Mouse (Mus musculus): ENCODE measurements around the gene Mrpl37. TPM values are rescaled to one million over a fixed set of nuclear protein-coding genes. Genes with fewer than 3 reads are reported as not detected.

Mrpl37 gene
- polyA plus RNA-seq, 1 experiment from 2014 or later: 76.1 TPM

DNA sequence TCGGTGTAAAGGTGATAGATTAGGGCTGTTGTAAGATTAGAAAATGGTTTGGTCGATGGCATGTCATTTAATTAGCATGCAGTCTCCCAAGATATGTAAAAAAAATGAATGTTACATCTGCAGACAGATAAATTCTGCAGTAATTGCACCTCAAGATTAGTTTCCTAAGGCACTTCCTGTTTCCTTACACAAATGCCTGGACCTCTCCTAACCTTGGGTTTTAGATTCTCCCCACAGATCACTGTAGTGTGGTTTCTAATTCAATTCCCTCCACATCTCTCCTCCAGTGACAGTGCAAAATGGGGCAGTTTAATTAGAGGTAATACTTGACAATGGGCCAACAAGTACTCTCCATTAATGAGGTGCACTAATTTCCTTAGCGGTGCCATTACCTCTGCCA, 3.5 kb downstream of the Mrpl37 start:
- 75% methylated on average over 3 of the region's 3 CpGs for WGBS
- ATAC-seq (replicated peaks): no peak
- Histone ChIP-seq H3K4me2 (replicated peaks) (no peak overlapping the region), H3K9me3 (no peaks in the 10 kb centered on the region), H3K4me1 (peaks cover 17% of the 10 kb centered on the region), H3K4me3 (no peak overlapping the region), H3K27me3 (no peaks in the 10 kb centered on the region), H3K27ac (replicated peaks) (no peak overlapping the region), H3K36me3 (peaks cover 48% of the 10 kb centered on the region), H3K9ac (replicated peaks) (no peak overlapping the region)

DNA sequence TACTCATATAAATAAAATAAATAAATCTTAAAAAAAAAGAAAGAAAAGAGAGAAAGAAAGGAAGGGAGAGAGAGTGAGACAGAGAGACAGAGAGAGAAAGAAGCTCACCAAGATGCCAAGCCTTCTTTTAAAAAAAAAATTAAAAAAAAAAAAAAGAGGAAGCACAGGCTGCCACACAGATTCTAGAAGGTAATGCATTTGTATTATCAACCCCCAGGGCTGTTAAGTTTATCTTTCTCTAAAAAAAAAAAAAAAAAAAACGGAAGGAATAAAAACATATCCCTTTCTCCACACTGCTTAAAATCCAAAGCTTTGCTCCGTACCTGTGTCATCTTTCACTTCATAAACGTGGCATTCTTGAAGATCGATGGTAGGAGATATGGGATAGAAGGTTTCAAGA, 5.1 kb downstream of the Mrpl37 start:
- H3K27me3 ChIP-seq: no peaks in the 10 kb centered on the region
- no peak overlapping the region for H3K4me3 ChIP-seq
- H3K27ac ChIP-seq (replicated peaks): no peak overlapping the region
- no peaks in the 10 kb centered on the region for H3K9me3 ChIP-seq
- no peak for ATAC-seq (replicated peaks)
- no peak overlapping the region for H3K9ac ChIP-seq (replicated peaks)
- WGBS: 90% methylated on average over 4 of the region's 4 CpGs
- peaks cover 10% of the 10 kb centered on the region for H3K4me1 ChIP-seq
- H3K4me2 ChIP-seq (replicated peaks): no peak overlapping the region
- peaks cover 60% of the 10 kb centered on the region for H3K36me3 ChIP-seq

DNA sequence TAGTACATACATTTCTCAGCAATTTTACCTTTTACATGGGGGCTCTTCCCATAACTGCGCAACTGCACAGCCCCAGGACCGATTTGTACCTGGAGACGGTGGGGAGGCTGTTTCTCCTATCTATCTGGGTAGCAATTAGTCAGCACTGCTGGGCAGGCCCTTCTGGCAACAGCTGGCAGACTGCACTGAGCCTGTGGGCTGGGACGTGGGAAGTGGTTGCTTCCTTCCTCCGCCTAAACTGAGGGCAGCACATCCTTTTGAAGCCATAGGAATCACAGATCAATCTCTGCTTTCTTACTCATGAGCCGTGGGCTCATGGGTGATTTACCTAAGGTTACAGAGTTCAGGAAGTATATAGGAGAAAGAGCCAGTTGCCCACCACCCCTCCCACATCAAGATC, 7.9 kb downstream of the Mrpl37 start:
- no peak for ATAC-seq (replicated peaks)
- H3K4me3 ChIP-seq: no peak overlapping the region
- no peaks in the 10 kb centered on the region for H3K27me3 ChIP-seq
- H3K27ac ChIP-seq (replicated peaks): no peak overlapping the region
- H3K9me3 ChIP-seq: no peaks in the 10 kb centered on the region
- no peaks in the 10 kb centered on the region for H3K4me1 ChIP-seq
- H3K9ac ChIP-seq (replicated peaks): no peak overlapping the region
- WGBS: 87% methylated on average over 6 of the region's 6 CpGs
- no peak overlapping the region for H3K4me2 ChIP-seq (replicated peaks)
- peaks cover 60% of the 10 kb centered on the region for H3K36me3 ChIP-seq

DNA sequence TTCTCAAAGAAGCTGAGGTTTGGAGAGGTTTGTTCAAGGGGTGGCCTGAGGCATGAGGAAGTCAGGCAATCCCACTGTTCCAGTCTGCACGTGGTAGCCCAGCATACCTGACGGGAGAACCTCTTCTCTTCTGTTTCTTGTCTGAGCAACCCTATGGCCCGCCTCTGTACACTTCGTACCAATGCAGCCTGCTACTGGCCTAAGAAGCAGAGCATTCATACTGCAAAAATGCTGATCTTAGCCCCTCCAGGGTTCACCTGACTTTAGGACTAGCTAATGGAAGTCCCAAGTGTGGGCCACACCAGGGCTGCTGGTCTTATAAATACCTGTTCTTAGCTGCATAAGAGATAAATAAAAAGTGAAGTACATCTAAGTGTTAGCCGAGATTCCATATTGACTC, 8.3 kb downstream of the Mrpl37 start:
- H3K36me3 ChIP-seq: peaks cover 55% of the 10 kb centered on the region
- H3K9me3 ChIP-seq: no peaks in the 10 kb centered on the region
- H3K4me2 ChIP-seq (replicated peaks): no peak overlapping the region
- H3K27me3 ChIP-seq: no peaks in the 10 kb centered on the region
- no peak for ATAC-seq (replicated peaks)
- no peak overlapping the region for H3K4me3 ChIP-seq
- 89% methylated on average over 5 of the region's 5 CpGs for WGBS
- H3K4me1 ChIP-seq: no peaks in the 10 kb centered on the region
- H3K9ac ChIP-seq (replicated peaks): no peak overlapping the region
- H3K27ac ChIP-seq (replicated peaks): no peak overlapping the region

DNA sequence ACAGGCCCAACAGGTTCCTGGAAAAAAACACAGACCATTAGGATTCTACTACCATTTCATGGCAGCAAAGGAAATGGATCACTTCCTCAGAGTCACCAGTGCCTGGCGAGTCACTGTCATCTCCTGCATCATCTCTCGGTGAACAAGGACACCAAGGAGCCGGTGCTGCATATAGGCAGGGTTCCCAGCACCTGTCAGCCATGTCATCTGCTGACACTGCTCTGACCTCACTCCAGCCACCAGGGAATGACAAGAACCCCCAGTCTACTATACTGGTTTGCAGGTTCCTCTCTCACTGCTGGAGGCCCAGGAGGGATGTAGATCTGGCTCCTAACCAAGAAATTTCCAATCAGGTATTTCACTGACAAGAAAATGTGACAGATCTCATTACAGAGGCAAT, 10.6 kb downstream of the Mrpl37 start:
- H3K27me3 ChIP-seq: no peaks in the 10 kb centered on the region
- no peak overlapping the region for H3K27ac ChIP-seq (replicated peaks)
- ATAC-seq (replicated peaks): no peak
- no peak overlapping the region for H3K9ac ChIP-seq (replicated peaks)
- no peaks in the 10 kb centered on the region for H3K4me1 ChIP-seq
- H3K4me3 ChIP-seq: no peak overlapping the region
- H3K36me3 ChIP-seq: peaks cover 36% of the 10 kb centered on the region
- 81% methylated on average over 3 of the region's 3 CpGs for WGBS
- H3K4me2 ChIP-seq (replicated peaks): no peak overlapping the region
- H3K9me3 ChIP-seq: no peaks in the 10 kb centered on the region

DNA sequence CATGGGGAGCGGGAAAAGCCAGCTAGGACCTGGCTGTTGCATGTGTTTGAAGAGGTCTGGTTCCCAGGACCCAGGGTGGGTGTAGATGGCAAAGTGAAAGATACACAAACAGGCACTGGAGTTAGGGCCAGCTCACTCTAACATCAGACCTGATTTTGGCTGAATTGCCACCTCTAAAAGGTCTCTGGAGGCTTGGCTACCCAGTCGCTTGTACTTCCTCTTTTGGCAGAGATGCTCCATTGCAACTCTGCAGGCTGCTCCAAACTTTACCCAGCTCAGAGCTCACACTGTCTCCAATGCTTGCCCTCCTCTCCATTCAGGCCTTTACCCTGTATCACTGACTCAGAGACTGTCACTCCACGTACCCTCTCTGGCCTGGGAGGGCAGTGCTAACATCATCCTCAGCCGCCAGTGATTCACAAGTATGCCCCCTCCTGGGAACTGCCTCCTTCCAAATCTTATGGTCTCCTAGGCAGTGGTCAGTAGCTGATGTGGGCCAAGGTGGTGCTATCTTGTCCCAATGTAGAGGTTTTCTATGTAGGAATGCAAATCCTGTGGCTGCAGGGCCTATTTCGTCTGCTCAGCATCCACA, 13.6 kb downstream of the Mrpl37 start:
- no peak overlapping the region for H3K9ac ChIP-seq (replicated peaks)
- no peaks in the 10 kb centered on the region for H3K27me3 ChIP-seq
- no peak for ATAC-seq (replicated peaks)
- peaks cover 18% of the 10 kb centered on the region for H3K36me3 ChIP-seq
- 47% methylated on average over 5 of the region's 5 CpGs for WGBS
- no peaks in the 10 kb centered on the region for H3K9me3 ChIP-seq
- no peaks in the 10 kb centered on the region for H3K4me1 ChIP-seq
- no peak overlapping the region for H3K4me3 ChIP-seq
- H3K4me2 ChIP-seq (replicated peaks): no peak overlapping the region
- H3K27ac ChIP-seq (replicated peaks): no peak overlapping the region

DNA sequence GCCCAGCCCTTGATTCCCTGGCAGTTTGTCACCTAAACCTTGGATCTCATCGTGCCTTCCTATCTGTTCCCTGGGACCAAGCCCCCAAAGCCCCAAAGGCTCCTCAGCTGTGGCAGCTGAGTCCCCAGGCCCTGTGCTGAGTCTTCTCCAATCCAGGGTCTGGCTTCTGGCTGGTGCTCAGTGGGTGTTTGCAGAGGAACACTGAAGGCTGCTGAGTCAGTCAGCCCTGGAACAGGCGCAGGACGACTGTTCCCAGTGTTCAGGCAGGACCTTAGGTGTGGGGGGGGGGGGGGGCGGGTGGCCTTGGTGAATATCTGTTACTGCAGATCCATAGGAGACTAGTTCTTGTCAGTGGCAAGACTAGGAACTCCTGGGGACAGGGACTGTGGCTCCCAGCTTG, 14.8 kb downstream of the Mrpl37 start:
- no peak for ATAC-seq (replicated peaks)
- Histone ChIP-seq H3K9ac (replicated peaks) (no peak overlapping the region), H3K27me3 (no peaks in the 10 kb centered on the region), H3K4me3 (no peak overlapping the region), H3K27ac (replicated peaks) (no peak overlapping the region), H3K36me3 (peaks cover 12% of the 10 kb centered on the region), H3K9me3 (no peaks in the 10 kb centered on the region), H3K4me1 (no peaks in the 10 kb centered on the region), H3K4me2 (replicated peaks) (no peak overlapping the region)
- 57% methylated on average over 4 of the region's 4 CpGs for WGBS

- Histone ChIP-seq H3K27me3 (no peaks in the 10 kb centered on the region), H3K4me3 (no peak overlapping the region), H3K4me2 (replicated peaks) (no peak overlapping the region), H3K9me3 (no peaks in the 10 kb centered on the region), H3K9ac (replicated peaks) (no peak overlapping the region), H3K36me3 (peaks cover 37% of the 10 kb centered on the region), H3K27ac (replicated peaks) (no peak overlapping the region), H3K4me1 (no peaks in the 10 kb centered on the region)
- ATAC-seq (replicated peaks): no peak
- WGBS: 85% methylated on average over 11 of the region's 11 CpGs
Observed at GRCm38 (mm10) chr4:107048568-107049162, 18.0 kb downstream of the Mrpl37 start.

DNA sequence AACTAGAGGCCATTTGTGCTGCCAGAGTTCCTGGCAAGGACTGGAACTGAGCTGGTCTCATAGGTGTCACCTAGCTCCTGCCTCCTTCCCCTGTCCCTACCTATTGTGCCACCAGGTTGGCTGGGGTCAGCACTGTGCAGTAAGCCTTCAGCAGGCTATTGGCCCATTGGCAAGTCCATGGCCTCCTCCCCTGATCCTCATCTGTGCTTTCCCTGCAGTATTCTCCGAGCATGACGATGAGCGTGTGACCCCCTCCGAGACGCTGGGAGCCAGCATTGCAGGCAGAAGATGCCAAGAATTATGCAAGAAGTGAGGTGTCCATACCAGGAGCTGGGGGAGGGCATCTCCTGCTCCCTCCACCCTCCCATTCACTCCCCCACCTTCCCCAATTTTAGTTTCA, 18.9 kb downstream of the Mrpl37 start:
- H3K27ac ChIP-seq (replicated peaks): no peak overlapping the region
- H3K9ac ChIP-seq (replicated peaks): no peak overlapping the region
- 81% methylated on average over 5 of the region's 5 CpGs for whole genome bisulfite sequencing
- no peaks in the 10 kb centered on the region for H3K9me3 ChIP-seq
- H3K36me3 ChIP-seq: peaks cover 42% of the 10 kb centered on the region
- H3K4me3 ChIP-seq: no peak overlapping the region
- H3K4me2 ChIP-seq (replicated peaks): no peak overlapping the region
- H3K4me1 ChIP-seq: no peaks in the 10 kb centered on the region
- no peaks in the 10 kb centered on the region for H3K27me3 ChIP-seq
- ATAC-seq (replicated peaks): no peak

- Histone ChIP-seq H3K9ac (replicated peaks) (no peak overlapping the region), H3K27me3 (no peaks in the 10 kb centered on the region), H3K9me3 (no peaks in the 10 kb centered on the region), H3K36me3 (peaks cover 58% of the 10 kb centered on the region), H3K27ac (replicated peaks) (no peak overlapping the region), H3K4me2 (replicated peaks) (no peak overlapping the region), H3K4me3 (no peak overlapping the region), H3K4me1 (no peaks in the 10 kb centered on the region)
- no peak for ATAC-seq (replicated peaks)
- WGBS: 97% methylated on average over 13 of the region's 13 CpGs
Observed at GRCm38 (mm10) chr4:107045188-107045587, 21.5 kb downstream of the Mrpl37 start.

GRCm38 (mm10) chr4:107042304-107042703, 24.4 kb downstream of the Mrpl37 start:
- no peaks in the 10 kb centered on the region; the same call in 1 of the 2 replicates for H3K4me1 ChIP-seq
- peaks cover 72% of the 10 kb centered on the region for H3K36me3 ChIP-seq
- WGBS: 94% methylated on average over 6 of the region's 6 CpGs
- H3K9me3 ChIP-seq: no peaks in the 10 kb centered on the region
- H3K4me3 ChIP-seq: no peak overlapping the region
- H3K27ac ChIP-seq (replicated peaks): no peak overlapping the region
- H3K27me3 ChIP-seq: no peaks in the 10 kb centered on the region
- H3K4me2 ChIP-seq (replicated peaks): no peak overlapping the region
- no peak overlapping the region for H3K9ac ChIP-seq (replicated peaks)
- ATAC-seq (replicated peaks): no peak

DNA sequence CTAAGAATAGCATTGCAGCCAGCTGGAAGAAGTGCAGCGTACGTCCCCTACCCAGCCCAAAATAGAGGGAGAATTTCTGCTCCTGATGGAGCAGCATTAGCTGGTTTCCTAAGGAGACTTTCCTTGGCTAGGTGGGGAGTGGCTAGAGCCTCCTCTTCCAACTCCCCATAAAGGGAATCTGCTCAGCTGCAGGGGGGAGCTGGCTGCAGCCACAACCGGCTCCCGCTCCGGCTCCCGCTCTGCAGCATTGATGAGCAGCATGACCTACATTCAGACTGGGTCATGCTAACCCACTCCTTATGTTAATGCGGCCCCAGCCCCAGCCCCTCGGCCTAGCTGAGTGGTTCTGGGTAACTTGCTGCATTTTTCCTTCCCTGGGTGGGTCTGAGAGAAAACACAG, 27.4 kb downstream of the Mrpl37 start:
- no peaks in the 10 kb centered on the region for H3K9me3 ChIP-seq
- peak overlapping the region; percentile 14; the same call in 1 of the 2 replicates for H3K27ac ChIP-seq (replicated peaks)
- peaks cover 67% of the 10 kb centered on the region for H3K36me3 ChIP-seq
- H3K9ac ChIP-seq (replicated peaks): no peak overlapping the region
- ATAC-seq (replicated peaks): 0 out of 2 replicates have a peak, but pooled peaks have one; percentile 46
- H3K4me2 ChIP-seq (replicated peaks): no peak overlapping the region
- no peak overlapping the region for H3K4me3 ChIP-seq
- no peaks in the 10 kb centered on the region; the same call in 1 of the 2 replicates for H3K4me1 ChIP-seq
- no peaks in the 10 kb centered on the region for H3K27me3 ChIP-seq
- 60% methylated on average over 8 of the region's 8 CpGs for WGBS

DNA sequence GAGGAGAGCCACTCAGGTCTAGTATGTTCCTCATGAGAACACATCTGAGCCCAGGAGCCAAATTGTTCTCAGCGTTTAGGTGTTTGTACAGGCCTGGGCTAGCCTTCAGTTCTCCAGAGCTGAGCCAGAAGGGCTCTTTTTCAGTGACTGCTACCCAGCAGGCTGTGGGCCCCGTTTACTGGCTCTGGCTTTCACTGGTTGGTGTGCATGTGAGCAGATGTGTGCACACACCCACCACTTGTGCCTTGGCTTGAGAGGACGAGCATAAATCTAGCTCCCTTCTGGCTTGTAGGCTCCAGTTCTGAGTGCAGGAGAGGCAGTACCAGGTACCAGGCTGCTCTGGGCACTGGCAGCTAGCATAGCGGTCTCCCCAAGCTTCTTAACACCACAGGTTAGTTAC, 28.4 kb downstream of the Mrpl37 start:
- Histone ChIP-seq H3K4me1 (no peaks in the 10 kb centered on the region; the same call in 1 of the 2 replicates), H3K4me3 (no peak overlapping the region), H3K27me3 (no peaks in the 10 kb centered on the region), H3K36me3 (peaks cover 58% of the 10 kb centered on the region), H3K9ac (replicated peaks) (no peak overlapping the region), H3K9me3 (no peaks in the 10 kb centered on the region), H3K27ac (replicated peaks) (no peak overlapping the region), H3K4me2 (replicated peaks) (no peak overlapping the region)
- ATAC-seq (replicated peaks): no peak
- 92% methylated on average over 4 of the region's 4 CpGs for WGBS
